Mouse (Mus musculus) lung, postnatal 0 days (tissue): Measurements from ENCODE around the gene Gcnt7.

ENCODE experiments used
- CTCF ChIP-seq: IDR thresholded peaks from 2 replicates; pipeline ENCODE4 v1.5.1; 2016; ENCODE audit warnings: antibody characterized with exemption, mild to moderate bottlenecking
- EP300 ChIP-seq: IDR thresholded peaks from 2 replicates; pipeline ENCODE4 v1.6.1; 2016; ENCODE audit warnings: antibody characterized with exemption, mild to moderate bottlenecking, control low read depth

DNA sequence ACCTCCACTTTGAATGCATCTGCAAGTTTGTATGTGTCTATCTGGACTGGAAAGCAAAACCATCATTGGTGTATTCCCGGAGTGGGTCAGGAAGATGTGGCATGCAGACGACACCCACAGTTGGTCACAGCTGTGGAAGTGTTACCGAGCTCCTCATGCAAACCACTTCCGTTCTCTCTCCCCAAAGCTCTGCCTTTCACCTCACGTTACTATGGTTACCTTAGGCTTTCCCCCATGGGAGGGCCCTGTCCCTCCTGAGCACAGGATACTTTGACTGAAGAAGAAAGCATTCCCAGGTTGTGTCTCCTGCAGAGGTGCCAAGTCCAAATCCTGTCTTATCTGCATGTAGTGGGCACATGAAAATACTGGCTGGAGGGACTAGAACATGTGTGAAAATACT is 24.6 kb downstream of the Gcnt7 start:
- TF ChIP-seq CTCF: no peak
- TF ChIP-seq EP300: no peak
